Mouse (Mus musculus): ENCODE data around the gene Rpgrip1l.
A peak's percentile ranks its signal among the peaks of the same experiment; 100 is the strongest.

Gene Rpgrip1l

GRCm38 (mm10) chr8:91329056-91329455 is 16.0 kb upstream of the Rpgrip1l start:
- DNase-seq = no peak

GRCm38 (mm10) chr8:91327471-91328205 is 14.6 kb upstream of the Rpgrip1l start:
- no peak for DNase-seq

GRCm38 (mm10) chr8:91326946-91327345 is 13.9 kb upstream of the Rpgrip1l start:
- no peak for DNase-seq

GRCm38 (mm10) chr8:91326018-91326417 is 13.0 kb upstream of the Rpgrip1l start:
- DNase-seq = no peak

GRCm38 (mm10) chr8:91324916-91325315 is 11.9 kb upstream of the Rpgrip1l start:
- no peak for DNase-seq

GRCm38 (mm10) chr8:91324271-91324670 is 11.2 kb upstream of the Rpgrip1l start:
- no peak for DNase-seq

GRCm38 (mm10) chr8:91323511-91323910 is 10.4 kb upstream of the Rpgrip1l start:
- DNase-seq = no peak

GRCm38 (mm10) chr8:91318938-91319729 is 6.1 kb upstream of the Rpgrip1l start:
- DNase-seq = no peak

GRCm38 (mm10) chr8:91317567-91318227 is 4.6 kb upstream of the Rpgrip1l start:
- no peak for DNase-seq

- DNase-seq = no peak
Measured at GRCm38 (mm10) chr8:91312342-91312741, 720 bp downstream of the Rpgrip1l start.

GRCm38 (mm10) chr8:91304481-91305386 is 8.3 kb downstream of the Rpgrip1l start:
- peak; percentile 46 for DNase-seq

GRCm38 (mm10) chr8:91298672-91299071 is 14.4 kb downstream of the Rpgrip1l start:
- DNase-seq = no peak

- no peak for DNase-seq
Measured at GRCm38 (mm10) chr8:91295786-91296185, 17.3 kb downstream of the Rpgrip1l start.

- peak; percentile 63 for DNase-seq
Measured at GRCm38 (mm10) chr8:91290576-91290975, 22.5 kb downstream of the Rpgrip1l start.

- DNase-seq = no peak
Measured at GRCm38 (mm10) chr8:91286237-91286636, 26.8 kb downstream of the Rpgrip1l start.

- DNase-seq = no peak
Measured at GRCm38 (mm10) chr8:91283815-91284214, 29.2 kb downstream of the Rpgrip1l start.

GRCm38 (mm10) chr8:91282655-91283054 is 30.4 kb downstream of the Rpgrip1l start:
- DNase-seq = no peak

- no peak for DNase-seq
Measured at GRCm38 (mm10) chr8:91281545-91281944, 31.5 kb downstream of the Rpgrip1l start.

GRCm38 (mm10) chr8:91280467-91281212 is 32.4 kb downstream of the Rpgrip1l start:
- DNase-seq = peak; percentile 79

- no peak for DNase-seq
Measured at GRCm38 (mm10) chr8:91278060-91278459, 35.0 kb downstream of the Rpgrip1l start.

GRCm38 (mm10) chr8:91276337-91276736 is 36.7 kb downstream of the Rpgrip1l start:
- DNase-seq = no peak

GRCm38 (mm10) chr8:91273493-91273892 is 39.6 kb downstream of the Rpgrip1l start:
- DNase-seq = no peak

Data from lung, postnatal 10 days (tissue).